Mouse (Mus musculus) MEL (cell line): ENCODE results near the gene Ptges3. TPM values are rescaled to one million over a fixed set of nuclear protein-coding genes. Genes with fewer than 3 reads are reported as not detected.

Experiments
- DNase-seq: peaks from one replicate; pipeline ENCODE4 v3.0.0; 2011; ENCODE audit warnings: low read depth, low spot score
- H3K27ac ChIP-seq: 2 replicates; pipeline ENCODE4 v1.5.1; 2012; ENCODE audit warnings: low read depth, mild to moderate bottlenecking, control low read depth, low read length, moderate library complexity; ENCODE audit not compliant: control insufficient read depth
- H3K27me3 ChIP-seq, 2 experiments: fragments of 150-350 bp in 1 of 2; sonication (generic) in 1 of 2; 2 replicates each; pipeline ENCODE4 v1.6.1; 2012; ENCODE audit warnings: low read length in 2 of 2, mild to moderate bottlenecking in 2 of 2, improper control_type of control experiment in 1 of 2, moderate library complexity in 1 of 2; ENCODE audit not compliant: insufficient read depth in 2 of 2, control insufficient read depth in 1 of 2
- H3K36me3 ChIP-seq, 2 experiments: 2 replicates each; pipeline ENCODE4 v1.6.1; 2012 to 2014; ENCODE audit warnings: low read length in 2 of 2, improper control_type of control experiment in 1 of 2, inconsistent platforms in 1 of 2, mild to moderate bottlenecking in 1 of 2; ENCODE audit not compliant: insufficient read depth in 2 of 2, control insufficient read depth in 1 of 2
- H3K4me1 ChIP-seq, 2 experiments: fragments of 150-350 bp in 1 of 2; sonication (generic) in 1 of 2; 2 replicates each; pipeline ENCODE4 v1.6.1; 2012; ENCODE audit warnings: low read length in 2 of 2, improper control_type of control experiment in 1 of 2, mild to moderate bottlenecking in 1 of 2; ENCODE audit not compliant: insufficient read depth in 2 of 2, control insufficient read depth in 1 of 2
- H3K4me3 ChIP-seq, 2 experiments: fragments of 150-350 bp in 1 of 2; sonication (generic) in 1 of 2; 2 replicates each; pipeline ENCODE4 v1.5.1; 2012; ENCODE audit warnings: low read depth in 2 of 2, low read length in 2 of 2, mild to moderate bottlenecking in 2 of 2, moderate library complexity in 2 of 2, control low read depth in 1 of 2, improper control_type of control experiment in 1 of 2; ENCODE audit not compliant: control insufficient read depth in 1 of 2, insufficient read depth in 1 of 2
- H3K79me2 ChIP-seq: 2 replicates; pipeline ENCODE4 v1.6.1; 2012; ENCODE audit warnings: mild to moderate bottlenecking, low read length, moderate library complexity; ENCODE audit not compliant: control insufficient read depth, poor library complexity, insufficient read depth
- H3K9ac ChIP-seq: 2 replicates; pipeline ENCODE4 v1.6.1; 2012; ENCODE audit warnings: low read depth, mild to moderate bottlenecking, control low read depth, low read length, moderate library complexity; ENCODE audit not compliant: control insufficient read depth, poor library complexity, severe bottlenecking
- H3K9me3 ChIP-seq: fragments of 150-350 bp; sonication (generic); replicated peaks from 2 replicates; pipeline ENCODE4 v1.6.1; 2012; ENCODE audit warnings: mild to moderate bottlenecking, low read length, improper control_type of control experiment, moderate library complexity; ENCODE audit not compliant: insufficient read depth
- CHD1 ChIP-seq: IDR thresholded peaks from 2 replicates; pipeline ENCODE4 v1.6.1; 2012; ENCODE audit warnings: low read depth, mild to moderate bottlenecking, inconsistent platforms, low read length, improper control_type of control experiment
- CHD2 ChIP-seq: IDR thresholded peaks from 2 replicates; pipeline ENCODE4 v1.6.1; 2011; ENCODE audit warnings: low read length, improper control_type of control experiment
- E2F4 ChIP-seq: IDR thresholded peaks from 2 replicates; pipeline ENCODE4 v1.6.1; 2011; ENCODE audit warnings: low read depth, low read length, improper control_type of control experiment, borderline replicate concordance
- ELF1 ChIP-seq: IDR thresholded peaks from 2 replicates; pipeline ENCODE4 v1.6.1; 2014; ENCODE audit warnings: low read depth, mild to moderate bottlenecking, inconsistent platforms, low read length, improper control_type of control experiment, moderate library complexity
- GATA1 ChIP-seq: IDR thresholded peaks from 2 replicates; pipeline ENCODE4 v1.6.1; 2011; ENCODE audit warnings: low read depth, low read length, improper control_type of control experiment
- HCFC1 ChIP-seq: IDR thresholded peaks from 2 replicates; pipeline ENCODE4 v1.6.1; 2012; ENCODE audit warnings: low read depth, mild to moderate bottlenecking, inconsistent platforms, low read length, improper control_type of control experiment, moderate library complexity
- JUND ChIP-seq: IDR thresholded peaks from 2 replicates; pipeline ENCODE4 v1.6.1; 2011; ENCODE audit warnings: low read depth, mild to moderate bottlenecking, improper control_type of control experiment, low read length
- KAT2A ChIP-seq: conservative IDR thresholded peaks from 2 replicates; pipeline ENCODE4 v1.6.1; 2012; ENCODE audit warnings: low read depth, low read length, improper control_type of control experiment, inconsistent platforms
- MAFK ChIP-seq: IDR thresholded peaks from 2 replicates; pipeline ENCODE4 v1.6.1; 2011; ENCODE audit warnings: low read depth, mild to moderate bottlenecking, low read length, improper control_type of control experiment, borderline replicate concordance
- MAZ ChIP-seq: IDR thresholded peaks from 2 replicates; pipeline ENCODE4 v1.6.1; 2012; ENCODE audit warnings: low read depth, mild to moderate bottlenecking, inconsistent platforms, low read length, improper control_type of control experiment
- MEF2A ChIP-seq: IDR thresholded peaks from 2 replicates; pipeline ENCODE4 v1.6.1; 2014; ENCODE audit warnings: low read depth, mild to moderate bottlenecking, inconsistent platforms, low read length, improper control_type of control experiment; ENCODE audit not compliant: poor library complexity, insufficient replicate concordance, severe bottlenecking; ENCODE audit errors: extremely low read depth
- MYC ChIP-seq: IDR thresholded peaks from 2 replicates; pipeline ENCODE4 v1.6.1; 2011; ENCODE audit warnings: low read depth, mild to moderate bottlenecking, low read length, improper control_type of control experiment, moderate library complexity
- NRF1 ChIP-seq: IDR thresholded peaks from 2 replicates; pipeline ENCODE4 v1.6.1; 2014; ENCODE audit warnings: low read depth, mild to moderate bottlenecking, inconsistent platforms, low read length, improper control_type of control experiment, moderate library complexity; ENCODE audit not compliant: poor library complexity, insufficient read depth, severe bottlenecking
- POLR2A ChIP-seq, 2 experiments: IDR thresholded peaks; 2 replicates each; pipeline ENCODE4 v1.6.1; 2011 to 2012; ENCODE audit warnings: low read length in 2 of 2, mild to moderate bottlenecking in 2 of 2, control low read depth in 1 of 2, improper control_type of control experiment in 1 of 2, low read depth in 1 of 2, moderate library complexity in 1 of 2; ENCODE audit not compliant: control insufficient read depth in 1 of 2, insufficient read depth in 1 of 2, poor library complexity in 1 of 2
- RAD21 ChIP-seq: IDR thresholded peaks from 2 replicates; pipeline ENCODE4 v1.6.1; 2011; ENCODE audit warnings: mild to moderate bottlenecking, low read depth, low read length, improper control_type of control experiment
- RCOR1 ChIP-seq: IDR thresholded peaks from 2 replicates; pipeline ENCODE4 v1.6.1; 2012; ENCODE audit warnings: low read depth, mild to moderate bottlenecking, inconsistent platforms, low read length, improper control_type of control experiment
- TAL1 ChIP-seq: IDR thresholded peaks from 2 replicates; pipeline ENCODE4 v1.6.1; 2012; ENCODE audit warnings: mild to moderate bottlenecking, inconsistent platforms, low read length, moderate library complexity, mixed read lengths
- TBP ChIP-seq: IDR thresholded peaks from 2 replicates; pipeline ENCODE4 v1.8.0; 2011; ENCODE audit warnings: low read depth, low read length, improper control_type of control experiment
- TCF12 ChIP-seq: IDR thresholded peaks from 2 replicates; pipeline ENCODE4 v1.6.1; 2014; ENCODE audit warnings: low read depth, mild to moderate bottlenecking, inconsistent platforms, low read length, improper control_type of control experiment, moderate library complexity
- UBTF ChIP-seq: IDR thresholded peaks from 2 replicates; pipeline ENCODE4 v1.6.1; 2012; ENCODE audit warnings: low read depth, mild to moderate bottlenecking, inconsistent platforms, low read length, improper control_type of control experiment, moderate library complexity, borderline replicate concordance; ENCODE audit not compliant: insufficient read depth
- USF1 ChIP-seq: IDR thresholded peaks from 2 replicates; pipeline ENCODE4 v1.6.1; 2014; ENCODE audit warnings: low read depth, mild to moderate bottlenecking, inconsistent platforms, low read length, improper control_type of control experiment, moderate library complexity
- USF2 ChIP-seq, 2 experiments: IDR thresholded peaks; 2 replicates each; pipeline ENCODE4 v1.6.1; 2011 to 2012; ENCODE audit warnings: improper control_type of control experiment in 2 of 2, low read length in 2 of 2, borderline replicate concordance in 1 of 2, inconsistent platforms in 1 of 2, low read depth in 1 of 2, mild to moderate bottlenecking in 1 of 2; ENCODE audit not compliant: insufficient read depth in 1 of 2
- ZC3H11A ChIP-seq: IDR thresholded peaks from 2 replicates; pipeline ENCODE4 v1.6.1; 2012; ENCODE audit warnings: low read depth, mild to moderate bottlenecking, inconsistent platforms, low read length, improper control_type of control experiment
- ZKSCAN1 ChIP-seq: IDR thresholded peaks from 2 replicates; pipeline ENCODE4 v1.6.1; 2012; ENCODE audit warnings: low read depth, mild to moderate bottlenecking, inconsistent platforms, low read length, improper control_type of control experiment, moderate library complexity
- ZMIZ1 ChIP-seq: IDR thresholded peaks from 2 replicates; pipeline ENCODE4 v1.6.1; 2012; ENCODE audit warnings: low read depth, mild to moderate bottlenecking, inconsistent platforms, low read length, improper control_type of control experiment, moderate library complexity
- polyA plus RNA-seq, 2 experiments: library from polyadenylated mRNA; stranded (reverse) in 1 of 2; unstranded in 1 of 2; fragments of >175 nt in 1 of 2; fragments of >200 nt in 1 of 2; gene quantifications; 2 replicates each; pipeline versions ENCODE4 v1.2.1 to v1.2.4; 2012; ENCODE audit warnings: low replicate concordance in 2 of 2, low read depth in 1 of 2; ENCODE audit not compliant: insufficient read length in 2 of 2, insufficient read depth in 1 of 2, missing spikeins in 1 of 2
- total RNA-seq: library from RNA; depleted of rRNA; stranded (reverse); fragments of 300-350 nt; gene quantifications from 2 replicates; pipeline ENCODE4 v1.2.3, GENCODE M21; 2012

Gene Ptges3
- total and polyA plus RNA-seq, 3 experiments, result 216 to 627 (median 233) TPM

DNA sequence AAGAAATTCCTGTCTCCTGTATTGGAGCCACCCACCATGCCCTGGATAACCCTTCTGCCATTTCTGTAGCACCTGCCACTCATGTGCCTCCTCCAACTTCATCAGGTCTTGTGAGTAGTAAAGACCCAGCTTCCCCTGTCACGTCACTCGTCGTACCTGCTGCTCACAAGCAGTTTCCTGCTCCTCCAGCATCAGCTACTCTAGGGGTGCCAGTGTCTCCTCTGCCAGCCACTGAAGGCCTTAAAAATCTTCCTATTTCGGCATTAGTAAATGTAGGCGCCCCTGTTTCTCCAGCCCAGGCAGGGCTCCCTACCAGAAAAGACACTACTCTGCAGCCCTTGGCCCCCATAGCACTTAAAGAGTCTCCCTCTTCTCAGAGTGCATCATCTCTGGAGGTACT is 18.5 kb upstream of the Ptges3 start:
- no peak for DNase-seq
- Histone ChIP-seq H3K9ac (no peak overlapping the region), H3K27ac (no peak overlapping the region), H3K4me3 (no peak overlapping the region), H3K79me2 (peaks cover 85% of the 10 kb centered on the region), H3K27me3 (no peaks in the 10 kb centered on the region), H3K9me3 (no peaks in the 10 kb centered on the region), H3K36me3 (peaks cover 44 to 53% of the 10 kb centered on the region in 2 experiments), H3K4me1 (peaks cover 8 to 16% of the 10 kb centered on the region in 2 experiments)
- TF ChIP-seq POLR2A (IDR thresholded peaks at IDR 0.05; ENCODE audit: control insufficient read depth in 1 of 2, insufficient read depth in 1 of 2, low read depth in 1 of 2, low read length in 2 of 2, poor library complexity in 1 of 2) (no peak), JUND (no peak), CHD1 (no peak), MAZ (no peak), HCFC1 (no peak), ZKSCAN1 (no peak), RCOR1 (no peak), NRF1 (no peak), UBTF (no peak), TCF12 (no peak), USF1 (no peak)

DNA sequence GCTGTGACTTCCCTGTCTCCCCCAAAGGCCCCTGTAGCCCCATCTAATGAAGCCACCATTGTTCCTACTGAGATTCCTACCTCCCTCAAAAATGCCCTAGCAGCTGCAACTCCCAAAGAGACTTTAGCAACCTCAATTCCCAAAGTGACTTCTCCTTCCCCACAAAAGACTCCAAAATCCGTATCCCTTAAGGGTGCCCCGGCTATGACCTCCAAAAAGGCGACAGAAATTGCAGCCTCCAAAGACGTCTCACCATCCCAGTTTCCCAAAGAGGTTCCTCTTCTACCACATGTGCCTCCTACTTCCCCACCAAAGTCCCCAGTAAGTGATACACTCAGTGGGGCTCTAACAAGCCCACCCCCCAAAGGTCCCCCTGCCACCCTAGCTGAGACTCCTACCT is 17.1 kb upstream of the Ptges3 start:
- Histone ChIP-seq H3K27me3 (no peaks in the 10 kb centered on the region), H3K79me2 (peaks cover 73% of the 10 kb centered on the region), H3K27ac (no peak overlapping the region), H3K4me3 (no peak overlapping the region), H3K9me3 (no peaks in the 10 kb centered on the region), H3K36me3 (peaks cover 53% of the 10 kb centered on the region in 2 experiments), H3K9ac (no peak overlapping the region), H3K4me1 (peaks cover 8 to 16% of the 10 kb centered on the region in 2 experiments)
- TF ChIP-seq USF2 (IDR thresholded peaks at IDR 0.05; ENCODE audit: borderline replicate concordance in 1 of 2, insufficient read depth in 1 of 2, low read depth in 1 of 2, low read length in 2 of 2) (no peak), ZC3H11A (no peak), E2F4 (no peak), MAFK (no peak), ZMIZ1 (no peak), TBP (no peak), TAL1 (no peak), KAT2A (no peak), RAD21 (no peak), CHD2 (no peak), MEF2A (no peak), GATA1 (no peak), NRF1 (no peak), MYC (no peak), RCOR1 (no peak), USF1 (no peak), ELF1 (no peak)
- DNase-seq, result no peak
